26 mouse cellular contexts compared by ENCODE assay signal in genomic region chr11:49822337-49822736, GRCm38 (mm10). TPM values are rescaled to one million over a fixed set of nuclear protein-coding genes. Genes with fewer than 3 reads are reported as not detected.
DNase-seq lines count a peak whose midpoint lies in the region; ATAC-seq and TF ChIP-seq lines count a peak whose summit lies in the region.
"Had no signal": no experiment of that assay in that cellular context is flagged by ENCODE, and none has a peak within 500 bp of the region (broad histone marks: within the 10 kb centered on the region; RNA-seq: fewer than 3 reads in every experiment).

No protein-coding gene starts in this region.

- peak; percentile 75 for ATAC-seq in liver, embryonic 12.5 days
- ATAC-seq in liver, embryonic 15.5 days (ENCODE audit: insufficient read depth), result peak; percentile 60
- ATAC-seq in megakaryocyte-erythroid progenitor cell, adult 5-6 weeks (replicated peaks; ENCODE audit: low FRiP score, low TSS enrichment, poor library complexity, severe bottlenecking), result peak; percentile 71
- ATAC-seq in kidney, embryonic 16.5 days (ENCODE audit: low FRiP score, low TSS enrichment), result no peak
- ATAC-seq: forebrain, embryonic 15.5 days had no signal

- H3K9ac ChIP-seq in MEL (ENCODE audit: control insufficient read depth, low read depth, low read length, poor library complexity, severe bottlenecking), result no peak overlapping the region
- H3K9ac ChIP-seq in liver, embryonic 12.5 days, result no peak overlapping the region
- H3K9ac ChIP-seq in liver, embryonic 15.5 days, result no peak overlapping the region
- no peak overlapping the region for H3K9ac ChIP-seq in kidney, embryonic 16.5 days (replicated peaks; ENCODE audit: low read length)
- H3K9ac ChIP-seq: embryonic facial prominence, embryonic 13.5 days; forebrain, embryonic 12.5 days; forebrain, embryonic 15.5 days; hindbrain, embryonic 12.5 days; hindbrain, embryonic 15.5 days had no signal

- no peaks in the 10 kb centered on the region for H3K9me3 ChIP-seq in MEL (replicated peaks; ENCODE audit: insufficient read depth, low read length)
- H3K9me3 ChIP-seq in liver, embryonic 12.5 days (replicated peaks), result no peaks in the 10 kb centered on the region
- no peaks in the 10 kb centered on the region for H3K9me3 ChIP-seq in liver, embryonic 15.5 days (replicated peaks)
- H3K9me3 ChIP-seq in kidney, embryonic 16.5 days (ENCODE audit: low read length), result no peaks in the 10 kb centered on the region
- H3K9me3 ChIP-seq: embryonic facial prominence, embryonic 10.5 days; embryonic facial prominence, embryonic 13.5 days; forebrain, embryonic 12.5 days; forebrain, embryonic 15.5 days; G1E; hindbrain, embryonic 12.5 days; hindbrain, embryonic 15.5 days had no signal

- H3K27me3 ChIP-seq in MEL (ENCODE audit: control insufficient read depth in 1 of 2, insufficient read depth in 2 of 2, low read length in 2 of 2), result no peaks in the 10 kb centered on the region
- H3K27me3 ChIP-seq in liver, embryonic 12.5 days (replicated peaks), result no peaks in the 10 kb centered on the region
- H3K27me3 ChIP-seq in liver, embryonic 15.5 days, result no peaks in the 10 kb centered on the region
- H3K27me3 ChIP-seq in cerebellum, adult 2 months (ENCODE audit: control insufficient read depth, insufficient read depth, low read length), result no peaks in the 10 kb centered on the region
- H3K27me3 ChIP-seq in kidney, embryonic 16.5 days (ENCODE audit: insufficient read depth, low read length), result no peaks in the 10 kb centered on the region
- H3K27me3 ChIP-seq: embryonic facial prominence, embryonic 13.5 days; forebrain, embryonic 12.5 days; forebrain, embryonic 15.5 days; hindbrain, embryonic 12.5 days; hindbrain, embryonic 15.5 days had no signal

- WGBS in liver, embryonic 12.5 days (ENCODE audit: insufficient replicate concordance), result 61% methylated on average over 2 of the region's 2 CpGs
- WGBS in liver, embryonic 15.5 days (ENCODE audit: insufficient replicate concordance), result 48% methylated on average over 2 of the region's 2 CpGs
- WGBS in cerebellum, adult 2 months, result 95% methylated on average over 2 of the region's 2 CpGs
- 89% methylated on average over 2 of the region's 2 CpGs for WGBS in kidney, embryonic 16.5 days

- DNase-seq in MEL (ENCODE audit: low read depth, low spot score), result peak; percentile 37
- DNase-seq in cerebellum, adult 2 months, result no peak
- no peak for DNase-seq in urinary bladder, adult 2 months (ENCODE audit: low spot score)
- DNase-seq: adrenal gland, adult 2 months; adrenal gland, postnatal 14 days; B cell, adult 2 months; cerebellum, adult 11 months; cerebellum, adult 8-10 months; cerebellum, postnatal 10 days; cerebellum, postnatal 36 days; embryo, embryonic 11 days; gastrocnemius, postnatal 10 days; gastrocnemius, postnatal 36 days had no signal

- H3K4me1 ChIP-seq in MEL (ENCODE audit: control insufficient read depth in 1 of 2, insufficient read depth in 2 of 2, low read length in 2 of 2), result peaks cover 0 to 3% of the 10 kb centered on the region in 2 experiments; a peak in 1 of 4 replicates
- peaks cover 18% of the 10 kb centered on the region for H3K4me1 ChIP-seq in liver, embryonic 12.5 days
- peaks cover 7% of the 10 kb centered on the region for H3K4me1 ChIP-seq in liver, embryonic 15.5 days (replicated peaks)
- H3K4me1 ChIP-seq in cerebellum, adult 2 months (ENCODE audit: control insufficient read depth, insufficient read depth, low read length), result no peaks in the 10 kb centered on the region
- H3K4me1 ChIP-seq in kidney, embryonic 16.5 days (ENCODE audit: insufficient read depth, low read length), result no peaks in the 10 kb centered on the region
- H3K4me1 ChIP-seq: embryonic facial prominence, embryonic 13.5 days; forebrain, embryonic 12.5 days; hindbrain, embryonic 12.5 days; hindbrain, embryonic 15.5 days had no signal

- H3K27ac ChIP-seq in MEL (ENCODE audit: control insufficient read depth, low read depth, low read length), result no peak overlapping the region
- no peak overlapping the region for H3K27ac ChIP-seq in liver, embryonic 12.5 days
- H3K27ac ChIP-seq in liver, embryonic 15.5 days (replicated peaks), result no peak overlapping the region
- H3K27ac ChIP-seq in cerebellum, adult 2 months (ENCODE audit: insufficient read depth, low read length), result no peak overlapping the region
- H3K27ac ChIP-seq in kidney, embryonic 16.5 days (ENCODE audit: low read length), result no peak overlapping the region
- H3K27ac ChIP-seq: embryonic facial prominence, embryonic 10.5 days; embryonic facial prominence, embryonic 13.5 days; forebrain, embryonic 12.5 days; forebrain, embryonic 15.5 days; hindbrain, embryonic 12.5 days; hindbrain, embryonic 15.5 days had no signal

- TF ChIP-seq CTCF in MEL (IDR thresholded peaks at IDR 0.05 in 2 of 3, conservative IDR thresholded peaks at IDR 0.05 in 1 of 3; ENCODE audit: control insufficient read depth in 1 of 3, insufficient read depth in 1 of 3, low read depth in 2 of 3, low read length in 3 of 3, poor library complexity in 1 of 3, severe bottlenecking in 1 of 3), result no peak
- no peak for TF ChIP-seq CTCF in cerebellum, adult 2 months (IDR thresholded peaks at IDR 0.05; ENCODE audit: borderline replicate concordance, insufficient read depth, low read depth, low read length)

- no peaks in the 10 kb centered on the region for H3K36me3 ChIP-seq in MEL (ENCODE audit: control insufficient read depth in 1 of 2, insufficient read depth in 2 of 2, low read length in 2 of 2)
- no peaks in the 10 kb centered on the region for H3K36me3 ChIP-seq in liver, embryonic 12.5 days
- no peaks in the 10 kb centered on the region for H3K36me3 ChIP-seq in liver, embryonic 15.5 days (replicated peaks)
- 0 out of 2 replicates have a peak, but pooled peaks cover 4% of the 10 kb centered on the region for H3K36me3 ChIP-seq in kidney, embryonic 16.5 days (ENCODE audit: insufficient read depth, low read length)
- H3K36me3 ChIP-seq: G1E had no signal

- H3K4me3 ChIP-seq in MEL (ENCODE audit: control insufficient read depth in 1 of 2, insufficient read depth in 1 of 2, low read depth in 2 of 2, low read length in 2 of 2), result no peak overlapping the region
- no peak overlapping the region for H3K4me3 ChIP-seq in liver, embryonic 12.5 days
- H3K4me3 ChIP-seq in liver, embryonic 15.5 days (replicated peaks), result no peak overlapping the region
- no peak overlapping the region for H3K4me3 ChIP-seq in cerebellum, adult 2 months (replicated peaks; ENCODE audit: insufficient read depth, low read depth, low read length)
- H3K4me3 ChIP-seq in kidney, embryonic 16.5 days (ENCODE audit: low read length), result no peak overlapping the region
- H3K4me3 ChIP-seq: embryonic facial prominence, embryonic 10.5 days; embryonic facial prominence, embryonic 13.5 days; erythroblast, embryonic 14.5 days; forebrain, embryonic 12.5 days; forebrain, embryonic 15.5 days; hindbrain, embryonic 12.5 days; hindbrain, embryonic 15.5 days had no signal

- TF ChIP-seq EP300 in MEL (IDR thresholded peaks at IDR 0.05; ENCODE audit: low read depth in 1 of 2, low read length in 2 of 2), result no peak

- no peaks in the 10 kb centered on the region for H3K79me2 ChIP-seq in MEL (ENCODE audit: control insufficient read depth, insufficient read depth, low read length, poor library complexity)

- no peak for TF ChIP-seq RAD21 in MEL (IDR thresholded peaks at IDR 0.05; ENCODE audit: low read depth, low read length)

- H3K4me2 ChIP-seq in liver, embryonic 12.5 days, result no peak overlapping the region
- H3K4me2 ChIP-seq in liver, embryonic 15.5 days, result no peak overlapping the region
- no peak overlapping the region for H3K4me2 ChIP-seq in kidney, embryonic 16.5 days (replicated peaks; ENCODE audit: low read depth, low read length)
- H3K4me2 ChIP-seq: embryonic facial prominence, embryonic 13.5 days; forebrain, embryonic 12.5 days; forebrain, embryonic 15.5 days; heart, embryonic 11.5 days; hindbrain, embryonic 12.5 days; hindbrain, embryonic 15.5 days had no signal

- TF ChIP-seq POLR2A in MEL (IDR thresholded peaks at IDR 0.05; ENCODE audit: control insufficient read depth in 1 of 2, insufficient read depth in 1 of 2, low read depth in 1 of 2, low read length in 2 of 2, poor library complexity in 1 of 2), result no peak
- TF ChIP-seq POLR2A in cerebellum, adult 2 months (IDR thresholded peaks at IDR 0.05; ENCODE audit: borderline replicate concordance, insufficient read depth, low read length), result no peak

TF ChIP-seq in MEL, 35 proteins besides CTCF, POLR2A, EP300 and RAD21 (continues in another document):
- TF ChIP-seq USF1 (IDR thresholded peaks at IDR 0.05; ENCODE audit: low read depth, low read length), result no peak
- no peak for TF ChIP-seq HCFC1 (IDR thresholded peaks at IDR 0.05; ENCODE audit: low read depth, low read length)
- 0 out of 2 replicates have a peak, but pooled peaks have one; percentile 14 for TF ChIP-seq ETS1 (IDR thresholded peaks at IDR 0.05; ENCODE audit: low read depth, low read length)
- TF ChIP-seq GATA1 (IDR thresholded peaks at IDR 0.05; ENCODE audit: low read depth, low read length), result 0 out of 2 replicates have a peak, but pooled peaks have one; percentile 10

RNA-seq across cellular contexts. Expression of gene Mapk9, which starts 24.2 kb away (rescaled TPM):
- 42.6 and 52.8 TPM in 2 replicates for total RNA-seq in MEL (2012; rRNA removed)
- 10 to 100 TPM in 1 of 2 experiments, not detected in 1; 43.1 TPM for polyA plus RNA-seq in MEL (2012; ENCODE audit: insufficient read depth in 1 of 2, insufficient read length in 2 of 2, low read depth in 1 of 2, low replicate concordance in 2 of 2, missing spikeins in 1 of 2)
- 34.6 and 38.2 TPM in 2 replicates for polyA plus RNA-seq in liver, embryonic 12.5 days (2016; fragmentation: Nextera tagmentation; extraction: Ambion mirVana)
- polyA plus RNA-seq in liver, embryonic 15.5 days (2015; fragmentation: Nextera tagmentation; extraction: Ambion mirVana), result 16.7 and 16.9 TPM in 2 replicates
- 107 and 112 TPM in 2 replicates for total RNA-seq in megakaryocyte-erythroid progenitor cell, adult 5-6 weeks (2014; fragmentation: Nextera tagmentation)
- total RNA-seq in megakaryocyte-erythroid progenitor cell, adult 5-6 weeks (2017), result 94.5 and 98.9 TPM in 2 replicates
- polyA plus RNA-seq in cerebellum, adult 2 months (2012; rRNA removed), result 146 and 147 TPM in 2 replicates
- polyA plus RNA-seq in urinary bladder, adult 2 months (2012; rRNA removed), result 36.5 and 37.6 TPM in 2 replicates
- 33.5 and 34.2 TPM in 2 replicates for polyA plus RNA-seq in kidney, embryonic 16.5 days (2015; fragmentation: Nextera tagmentation; extraction: Ambion mirVana)

RNA-seq across cellular contexts. Expression of gene Gfpt2, which starts 28.4 kb away (rescaled TPM):
- 4.0 and 4.9 TPM in 2 replicates for total RNA-seq in MEL (2012; rRNA removed)
- polyA plus RNA-seq in MEL (2012; ENCODE audit: insufficient read depth in 1 of 2, insufficient read length in 2 of 2, low read depth in 1 of 2, low replicate concordance in 2 of 2, missing spikeins in 1 of 2), result 1 to 10 TPM in 1 of 2 experiments, not detected in 1; 8.0 TPM
- 3.2 and 3.3 TPM in 2 replicates for polyA plus RNA-seq in liver, embryonic 12.5 days (2016; fragmentation: Nextera tagmentation; extraction: Ambion mirVana)
- 0.73 and 0.74 TPM in 2 replicates for polyA plus RNA-seq in liver, embryonic 15.5 days (2015; fragmentation: Nextera tagmentation; extraction: Ambion mirVana)
- 0.87 and 1.0 TPM in 2 replicates for total RNA-seq in megakaryocyte-erythroid progenitor cell, adult 5-6 weeks (2014; fragmentation: Nextera tagmentation)
- 2.3 and 2.9 TPM in 2 replicates for total RNA-seq in megakaryocyte-erythroid progenitor cell, adult 5-6 weeks (2017)
- polyA plus RNA-seq in cerebellum, adult 2 months (2012; rRNA removed), result 2.8 and 3.1 TPM in 2 replicates
- 11.3 and 13.6 TPM in 2 replicates for polyA plus RNA-seq in urinary bladder, adult 2 months (2012; rRNA removed)
- 13.2 and 13.5 TPM in 2 replicates for polyA plus RNA-seq in kidney, embryonic 16.5 days (2015; fragmentation: Nextera tagmentation; extraction: Ambion mirVana)
- polyA plus RNA-seq: erythroblast, embryonic 14.5 days; G1E had no signal
